Mouse (Mus musculus) gastrocnemius, adult 2 months (tissue): ENCODE measurements at regions not wholly inside any gene's neighbourhood (a gene's known extent, or its start where the extent isn't known, plus 50 kb on each side); places are given as distances from the start of the nearest gene placed in this dataset.

ENCODE experiments used
- DNase-seq: peaks from one replicate; pipeline ENCODE4 v3.0.0; 2022
- H3K27ac ChIP-seq: fragments of 200-600 bp; 2 replicates; pipeline ENCODE4 v1.8.1; 2022; ENCODE audit warnings: mild to moderate bottlenecking
- H3K4me3 ChIP-seq: fragments of 200-600 bp; 2 replicates; pipeline ENCODE4 v1.8.1; 2022; ENCODE audit warnings: mild to moderate bottlenecking, moderate library complexity
- CTCF ChIP-seq: fragments of 200-600 bp; IDR thresholded peaks from 2 replicates; pipeline ENCODE4 v1.8.1; 2022; ENCODE audit warnings: antibody characterized with exemption, mild to moderate bottlenecking, moderate library complexity
- intact Hi-C: fragments of 180-260 bp; cut with DNase I; formaldehyde crosslinking; loops from one replicate; pipeline ENCODE4 v1.15.1; 2025

DNA sequence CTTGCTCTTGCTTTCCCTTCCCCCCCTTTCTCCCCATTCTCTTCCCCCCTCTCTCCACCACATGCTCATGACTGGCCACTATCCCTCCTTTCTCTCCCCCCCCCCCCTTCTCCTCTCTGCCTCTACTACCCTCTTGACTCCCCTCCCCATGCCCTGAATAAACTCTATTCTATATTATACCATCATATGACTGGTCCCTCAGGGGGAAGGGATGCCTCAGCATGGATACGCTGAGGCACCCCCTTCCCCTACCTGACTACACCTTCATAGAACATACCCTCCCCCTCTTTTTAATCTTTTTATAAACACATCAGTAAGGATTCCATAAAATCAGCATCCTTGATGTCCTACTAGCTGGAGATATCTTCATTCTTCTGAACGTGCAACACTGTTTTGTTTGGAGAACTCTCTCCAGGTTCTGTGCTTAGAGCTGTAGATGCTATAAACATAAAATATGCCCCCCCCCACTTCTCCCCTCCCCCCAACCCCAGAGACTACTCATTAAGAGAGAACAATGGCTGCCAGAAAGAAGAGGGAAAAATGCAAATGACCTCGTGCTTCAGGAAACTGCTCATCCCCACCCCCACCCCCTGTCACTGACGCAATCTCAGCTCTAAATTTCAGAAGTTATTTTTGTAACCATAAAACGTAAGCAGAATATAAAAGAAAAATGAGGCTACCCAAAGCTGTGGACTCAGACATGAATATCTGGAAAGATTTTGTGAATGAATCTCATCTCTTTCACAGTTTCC, 102.3 kb downstream of the Pja2 start:
- TF ChIP-seq CTCF: no peak
- Histone ChIP-seq H3K4me3 (peak overlapping the region; percentile 33), H3K27ac (no peak overlapping the region)
- intact Hi-C loops: loop anchor here (5.0 kb wide), 1 partner anchor 148 kb away; no protein-coding TSS in a partner anchor
- DNase-seq: no peak

- DNase-seq: peak; percentile 44
- H3K27ac ChIP-seq: peak overlapping the region; percentile 38; the same call in 1 of the 2 replicates
- no peak for TF ChIP-seq CTCF
- H3K4me3 ChIP-seq: peak overlapping the region; percentile 15; the same call in 1 of the 2 replicates
- intact Hi-C loops: no loop called here
Observed at GRCm38 (mm10) chr17:64214599-64214998, 117.1 kb downstream of the Pja2 start.

DNA sequence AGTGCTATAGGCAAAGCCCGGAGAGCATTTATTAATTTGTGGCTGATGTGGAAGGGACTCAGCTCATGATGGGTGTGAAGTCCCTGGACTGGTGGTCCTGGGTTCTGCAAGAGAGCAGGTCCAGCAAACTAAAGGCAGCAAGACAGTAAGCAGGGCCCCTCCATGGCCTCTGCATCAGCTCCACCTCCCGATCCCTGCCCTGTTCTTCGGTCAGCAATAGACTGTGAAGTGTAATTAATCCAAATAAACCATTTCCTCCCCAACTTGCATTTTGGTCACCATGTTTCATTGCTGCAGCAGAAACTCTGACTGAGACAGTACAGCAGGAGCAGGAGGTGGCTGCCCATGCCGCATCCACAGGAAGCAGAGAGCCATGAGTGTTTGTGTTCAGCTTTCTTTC, 118.5 kb downstream of the Pja2 start:
- Histone ChIP-seq H3K27ac (no peak overlapping the region), H3K4me3 (no peak overlapping the region)
- no peak for DNase-seq
- TF ChIP-seq CTCF: no peak
- intact Hi-C loops: no loop called here

DNA sequence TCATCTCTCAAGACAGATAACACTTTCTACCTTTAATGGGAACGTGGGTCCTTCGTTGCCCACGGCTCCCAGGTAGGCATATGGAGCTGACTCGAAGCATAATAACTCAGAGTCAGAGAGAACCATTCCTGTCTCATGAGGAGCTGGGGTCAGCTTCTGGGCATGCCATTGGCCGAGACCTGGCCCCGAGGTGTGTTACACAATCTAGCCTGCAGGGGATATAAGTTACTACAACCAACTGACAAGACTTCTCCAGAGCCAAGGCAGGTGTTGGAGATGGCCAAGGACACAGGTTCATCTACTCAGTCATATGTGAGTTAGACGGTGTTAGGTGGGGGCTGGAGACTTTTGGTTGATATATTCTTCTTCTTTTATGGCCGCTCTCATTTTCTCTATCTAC, 120.4 kb downstream of the Pja2 start:
- no peak overlapping the region for H3K27ac ChIP-seq
- TF ChIP-seq CTCF: no peak
- intact Hi-C loops: no loop called here
- H3K4me3 ChIP-seq: no peak overlapping the region
- no peak for DNase-seq

DNA sequence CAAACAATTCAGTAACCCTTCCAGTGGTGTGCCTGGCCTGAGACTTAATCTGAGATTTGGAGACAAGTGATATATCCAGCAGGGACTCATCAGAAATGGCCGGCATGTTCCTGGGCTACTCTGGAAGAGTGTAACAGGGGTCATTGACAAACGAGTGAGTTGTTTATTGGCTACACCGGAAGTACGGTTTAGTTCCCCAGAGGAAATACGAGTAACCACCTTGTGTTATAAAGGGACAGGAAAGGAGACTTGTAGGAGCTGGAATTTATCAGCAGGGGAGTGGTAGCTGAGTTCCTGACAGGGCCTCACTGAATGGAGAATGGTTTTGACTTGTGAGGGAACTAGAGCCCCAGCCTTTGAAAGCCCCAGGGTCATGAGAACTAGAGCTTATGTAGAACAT, 121.3 kb downstream of the Pja2 start:
- intact Hi-C loops: no loop called here
- no peak overlapping the region for H3K27ac ChIP-seq
- DNase-seq: no peak
- TF ChIP-seq CTCF: no peak
- H3K4me3 ChIP-seq: no peak overlapping the region

GRCm38 (mm10) chr17:64209640-64210039, 122.1 kb downstream of the Pja2 start:
- intact Hi-C loops: no loop called here
- no peak for TF ChIP-seq CTCF
- no peak overlapping the region for H3K4me3 ChIP-seq
- no peak overlapping the region for H3K27ac ChIP-seq
- no peak for DNase-seq

DNA sequence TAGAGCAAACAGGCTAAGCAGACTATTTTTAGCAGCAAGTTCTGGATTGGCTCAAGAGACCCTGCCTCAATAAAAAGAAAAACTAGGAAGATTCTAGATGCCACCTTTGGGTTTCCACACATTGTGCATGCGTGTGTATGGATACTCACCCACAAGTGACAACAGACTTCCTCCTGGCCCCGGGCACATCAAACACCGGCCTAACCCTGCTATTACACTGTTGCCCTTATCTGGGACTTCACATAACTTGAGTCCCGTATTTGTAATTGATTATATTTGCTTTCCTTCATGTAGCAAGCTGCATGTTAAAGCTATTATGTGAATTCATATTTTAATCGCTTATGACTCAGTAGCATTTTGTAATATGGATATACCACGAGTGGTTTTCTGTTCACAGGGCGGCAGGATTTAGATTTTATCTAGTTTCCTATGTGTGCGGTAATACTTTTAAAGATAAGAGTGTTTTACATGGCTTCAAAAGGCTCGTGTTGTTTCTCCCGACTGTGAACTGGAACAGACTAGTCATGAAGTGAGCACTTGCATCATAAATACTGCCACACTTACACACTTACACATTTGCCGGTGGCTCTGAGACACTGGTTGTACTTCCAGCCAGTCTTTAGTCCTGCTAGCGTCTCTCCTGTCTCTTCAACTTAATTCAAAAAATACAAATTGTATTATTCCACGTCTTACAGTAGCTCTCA, 123.4 kb downstream of the Pja2 start:
- intact Hi-C loops: no loop called here
- Histone ChIP-seq H3K4me3 (no peak overlapping the region), H3K27ac (no peak overlapping the region)
- no peak for TF ChIP-seq CTCF
- DNase-seq: no peak

DNA sequence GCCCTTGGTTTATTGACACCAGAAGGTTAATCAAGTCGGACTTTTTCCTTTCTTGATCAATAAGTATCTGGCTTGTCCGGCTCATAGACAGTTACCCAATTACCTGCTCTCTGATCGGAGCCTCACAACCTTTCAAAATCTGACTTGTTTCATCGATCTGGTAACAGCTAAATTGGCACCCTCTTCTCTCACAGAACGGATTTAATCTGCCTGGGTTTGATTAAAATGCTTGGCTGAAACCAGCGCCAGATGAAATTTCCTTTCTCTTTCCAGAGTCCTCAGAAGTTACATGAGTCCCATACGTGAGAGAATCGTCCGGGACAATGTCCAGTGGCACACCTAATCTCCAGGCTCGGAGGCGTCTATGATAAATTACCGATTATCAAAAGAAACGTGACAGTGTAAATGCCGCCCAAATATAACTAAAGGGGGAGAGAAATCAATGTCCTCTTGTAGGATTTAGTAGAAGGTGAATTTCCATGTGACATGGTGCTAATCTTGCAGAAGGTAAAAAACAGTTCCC, 125.5 kb downstream of the Pja2 start:
- no peak for TF ChIP-seq CTCF
- H3K27ac ChIP-seq: no peak overlapping the region
- intact Hi-C loops: no loop called here
- peak overlapping the region; percentile 7; the same call in 1 of the 2 replicates for H3K4me3 ChIP-seq
- DNase-seq: no peak

- intact Hi-C loops: no loop called here
- TF ChIP-seq CTCF: no peak
- no peak for DNase-seq
- Histone ChIP-seq H3K4me3 (no peak overlapping the region), H3K27ac (no peak overlapping the region)
Observed at GRCm38 (mm10) chr17:64203611-64204010, 128.1 kb downstream of the Pja2 start.

- no peak overlapping the region for H3K27ac ChIP-seq
- intact Hi-C loops: no loop called here
- no peak for DNase-seq
- TF ChIP-seq CTCF: no peak
- no peak overlapping the region for H3K4me3 ChIP-seq
Observed at GRCm38 (mm10) chr17:64202248-64202647, 129.5 kb downstream of the Pja2 start.

DNA sequence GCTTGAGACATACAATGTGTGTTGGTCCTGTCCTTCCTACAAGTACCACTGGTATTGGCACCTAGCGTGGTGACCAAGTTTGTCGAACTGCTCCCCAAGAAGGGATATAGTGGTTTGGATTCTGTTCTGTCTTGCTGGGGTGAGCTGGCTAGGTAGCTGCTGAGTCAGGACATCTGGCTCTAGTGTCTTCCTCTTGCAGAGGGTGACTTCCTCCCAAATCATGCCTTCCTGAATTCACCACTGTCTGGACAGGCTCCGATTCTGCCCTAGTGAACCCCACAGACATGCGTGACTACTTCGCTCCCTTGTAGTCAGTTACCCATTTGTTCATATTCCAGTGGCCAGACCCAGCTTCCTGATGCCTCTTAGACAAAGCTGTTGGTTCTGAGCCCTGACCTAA, 130.1 kb downstream of the Pja2 start:
- intact Hi-C loops: no loop called here
- Histone ChIP-seq H3K4me3 (no peak overlapping the region), H3K27ac (no peak overlapping the region)
- no peak for TF ChIP-seq CTCF
- DNase-seq: no peak

DNA sequence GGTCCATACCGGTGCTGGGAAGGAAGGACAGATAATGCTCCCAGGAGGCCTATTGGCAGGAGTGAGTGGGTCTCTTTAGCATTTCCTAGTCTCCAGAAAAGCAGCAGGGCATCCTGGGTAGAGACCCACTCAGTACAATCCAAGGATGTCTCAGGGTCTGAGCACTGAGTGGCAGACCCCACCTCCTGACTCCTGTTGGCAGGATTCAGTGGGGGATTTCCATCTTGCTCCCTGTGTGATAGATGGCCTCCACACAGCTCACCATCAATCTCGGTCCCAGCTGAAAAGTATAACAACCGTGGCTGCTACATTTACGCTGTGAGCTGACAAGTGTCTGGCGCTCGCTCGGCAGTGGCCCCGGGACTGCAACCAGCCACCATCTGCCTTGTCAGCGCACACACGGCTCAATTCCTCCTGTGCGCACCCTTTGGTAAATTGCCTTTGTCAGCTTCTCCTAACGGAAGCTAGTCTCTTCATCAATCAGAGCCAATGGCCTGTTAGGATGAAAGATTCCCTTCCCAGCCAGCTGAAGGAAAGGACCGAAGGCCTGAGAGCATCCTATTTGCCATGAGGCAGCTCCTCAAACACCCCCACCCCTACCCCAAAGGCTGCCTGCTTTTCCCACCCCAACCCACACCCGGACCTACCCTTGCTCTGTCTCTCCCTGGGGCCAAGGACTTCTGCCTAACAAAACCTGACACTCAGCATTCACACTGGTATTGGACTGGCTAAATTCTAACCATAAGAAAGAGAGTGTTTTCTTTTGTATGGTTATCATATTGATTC, 131.4 kb downstream of the Pja2 start:
- DNase-seq: no peak
- intact Hi-C loops: no loop called here
- no peak overlapping the region for H3K4me3 ChIP-seq
- TF ChIP-seq CTCF: no peak
- no peak overlapping the region for H3K27ac ChIP-seq
